Mouse (Mus musculus) midbrain, embryonic 13.5 days (tissue): Measurements from ENCODE around the gene Gng3. TPM values are rescaled to one million over a fixed set of nuclear protein-coding genes. Genes with fewer than 3 reads are reported as not detected.

Experiments used
- ATAC-seq: fragments of 200-750 bp; cut with Nextera tagmentation; 2 replicates; pipeline ENCODE4 v1.8.0; 2017; ENCODE audit warnings: mild to moderate bottlenecking, moderate TSS enrichment, moderate library complexity
- H3K27ac ChIP-seq: fragments of 300-500 bp; sonication (generic); 2 replicates; pipeline ENCODE4 v1.5.1; 2015; ENCODE audit warnings: inconsistent platforms, mild to moderate bottlenecking, moderate library complexity
- H3K27me3 ChIP-seq: fragments of 300-500 bp; sonication (generic); 2 replicates; pipeline ENCODE4 v1.6.1; 2015; ENCODE audit warnings: mild to moderate bottlenecking, inconsistent platforms
- H3K36me3 ChIP-seq: fragments of 300-500 bp; sonication (generic); 2 replicates; pipeline ENCODE4 v1.6.1; 2015; ENCODE audit warnings: mild to moderate bottlenecking, inconsistent platforms
- H3K4me1 ChIP-seq: fragments of 300-500 bp; sonication (generic); replicated peaks from 2 replicates; pipeline ENCODE4 v1.6.1; 2015; ENCODE audit warnings: inconsistent platforms
- H3K4me2 ChIP-seq: fragments of 300-500 bp; sonication (generic); replicated peaks from 2 replicates; pipeline ENCODE4 v1.6.1; 2015; ENCODE audit warnings: moderate library complexity, mild to moderate bottlenecking, inconsistent platforms
- H3K4me3 ChIP-seq: fragments of 300-500 bp; sonication (generic); replicated peaks from 2 replicates; pipeline ENCODE4 v1.5.1; 2015; ENCODE audit warnings: mild to moderate bottlenecking, inconsistent platforms
- H3K9ac ChIP-seq: fragments of 300-500 bp; sonication (generic); replicated peaks from 2 replicates; pipeline ENCODE4 v1.6.1; 2015; ENCODE audit warnings: mild to moderate bottlenecking, inconsistent platforms
- H3K9me3 ChIP-seq: fragments of 300-500 bp; sonication (generic); 2 replicates; pipeline ENCODE4 v1.6.1; 2016; ENCODE audit warnings: mild to moderate bottlenecking, inconsistent platforms
- WGBS: fragments of 180-500 bp; shearing (Covaris S2); methylation state at CpG from one replicate; pipeline ENCODE4 v1.1.7; 2015; 5-methylcytosine and 5-hydroxymethylcytosine counted together
- microRNA-seq: library from miRNA; unstranded; fragments of <30 nt; microRNA quantifications from one replicate; pipeline ENCODE4, GENCODE M21; 2016
- polyA plus RNA-seq: library from polyadenylated mRNA; unstranded; fragments of >200 nt; fragmentation: Nextera tagmentation; extraction: Ambion mirVana; gene quantifications from 2 replicates; pipeline ENCODE4 v1.2.1, GENCODE M21; 2015

The Gng3 gene
- polyA plus RNA-seq, 1 experiment from 2014 or later, result 310 TPM

GRCm38 (mm10) chr19:8798264-8798946 lies 40.6 kb downstream of the Gng3 start, which contains the start of gene Polr2g:
Gene Polr2g, minus strand, starts transcription at chr19:8798577.
- Histone ChIP-seq H3K36me3 (peaks cover 23% of the 10 kb centered on the region), H3K4me1 (peaks cover 27% of the 10 kb centered on the region), H3K9ac (peak within 1 kb of the TSS; percentile 83), H3K27me3 (no peaks in the 10 kb centered on the region), H3K9me3 (no peaks in the 10 kb centered on the region), H3K27ac (peak within 1 kb of the TSS; percentile 55), H3K4me3 (peak within 1 kb of the TSS; percentile 86), H3K4me2 (peak within 1 kb of the TSS; percentile 75)
- WGBS, result 2% methylated on average over 25 of the region's 25 CpGs
- ATAC-seq, result peak; percentile 56

GRCm38 (mm10) chr19:8790171-8790570 lies 48.8 kb downstream of the Gng3 start:
- 84% methylated on average over 7 of the region's 7 CpGs for WGBS
- Histone ChIP-seq H3K27me3 (no peaks in the 10 kb centered on the region), H3K4me2 (no peak overlapping the region), H3K4me3 (no peak overlapping the region), H3K36me3 (peaks cover 35% of the 10 kb centered on the region), H3K9me3 (peaks cover 3% of the 10 kb centered on the region; the same call in 1 of the 2 replicates), H3K9ac (0 out of 2 replicates have a peak overlapping the region, but pooled peaks have one; percentile 3), H3K4me1 (peaks cover 30% of the 10 kb centered on the region), H3K27ac (no peak overlapping the region; the same call in 1 of the 2 replicates)
- ATAC-seq, result no peak

GRCm38 (mm10) chr19:8789171-8789570 lies 49.8 kb downstream of the Gng3 start:
- Histone ChIP-seq H3K4me2 (no peak overlapping the region; the same call in 1 of the 2 replicates), H3K9me3 (peaks cover 3% of the 10 kb centered on the region; the same call in 1 of the 2 replicates), H3K4me3 (no peak overlapping the region), H3K27me3 (no peaks in the 10 kb centered on the region), H3K36me3 (peaks cover 26% of the 10 kb centered on the region), H3K27ac (peak overlapping the region; percentile 78), H3K4me1 (peaks cover 34% of the 10 kb centered on the region), H3K9ac (peak overlapping the region; percentile 36; the same call in 1 of the 2 replicates)
- WGBS, result 20% methylated on average over 1 of the region's 1 CpGs
- ATAC-seq, result no peak

- H3K4me1 ChIP-seq, result peaks cover 34% of the 10 kb centered on the region
- H3K9me3 ChIP-seq, result peaks cover 3% of the 10 kb centered on the region; the same call in 1 of the 2 replicates
- H3K36me3 ChIP-seq, result peaks cover 24% of the 10 kb centered on the region
- 19% methylated on average over 3 of the region's 3 CpGs for WGBS
- no peak overlapping the region for H3K4me2 ChIP-seq
- H3K9ac ChIP-seq, result peak overlapping the region; percentile 36; the same call in 1 of the 2 replicates
- peak overlapping the region; percentile 78 for H3K27ac ChIP-seq
- H3K4me3 ChIP-seq, result no peak overlapping the region
- no peak for ATAC-seq
- no peaks in the 10 kb centered on the region for H3K27me3 ChIP-seq
These were observed 50.5 kb downstream of the Gng3 start for GRCm38 (mm10) chr19:8788521-8788920.

Small RNA genes lying within 50 kb of the gene (microRNA-seq; reads per million reads assigned to microRNA genes)
- gene Mir5136, result not detected

Other genes with a start within 250 kb of the Gng3 start
- 3.8 and 4.2 TPM in 2 replicates for gene Slc22a8, start 247.9 kb downstream of the Gng3 start, polyA plus RNA-seq
- gene Slc22a6, start 221.2 kb downstream of the Gng3 start, polyA plus RNA-seq, result 8.5 and 9.5 TPM in 2 replicates
- 0.31 and 0.58 TPM in 2 replicates for gene Chrm1, start 175.4 kb downstream of the Gng3 start, polyA plus RNA-seq
- 151 and 153 TPM in 2 replicates for gene Slc3a2, start 115.8 kb downstream of the Gng3 start, polyA plus RNA-seq
- 89.1 and 93.4 TPM in 2 replicates for gene Wdr74, start 103.4 kb downstream of the Gng3 start, polyA plus RNA-seq
- 2.2 and 2.5 TPM in 2 replicates for gene 1700092M07Rik, start 98.5 kb downstream of the Gng3 start, polyA plus RNA-seq
- gene Stx5a, start 97.8 kb downstream of the Gng3 start, polyA plus RNA-seq, result 121 and 127 TPM in 2 replicates
- 195 and 206 TPM in 2 replicates for gene Nxf1, start 82.1 kb downstream of the Gng3 start, polyA plus RNA-seq
- 264 and 280 TPM in 2 replicates for gene Tmem223, start 68.2 kb downstream of the Gng3 start, polyA plus RNA-seq
- gene Tmem179b, start 64.7 kb downstream of the Gng3 start, polyA plus RNA-seq, result 35.8 and 38.1 TPM in 2 replicates
- gene Taf6l, start 52.8 kb downstream of the Gng3 start, polyA plus RNA-seq, result 28.8 and 30.5 TPM in 2 replicates
- 163 and 164 TPM in 2 replicates for gene Polr2g, start 40.6 kb downstream of the Gng3 start, polyA plus RNA-seq
- 8.1 and 8.3 TPM in 2 replicates for gene Zbtb3, start 36.6 kb downstream of the Gng3 start, polyA plus RNA-seq
- 66.1 and 70.3 TPM in 2 replicates for gene Ttc9c, start 19.9 kb downstream of the Gng3 start, polyA plus RNA-seq
- 6.1 and 6.4 TPM in 2 replicates for gene Hnrnpul2, start 19.2 kb downstream of the Gng3 start, polyA plus RNA-seq
- not detected in 2 replicates for gene AC129217.1, start 9.4 kb downstream of the Gng3 start, polyA plus RNA-seq
- 78.9 and 83.7 TPM in 2 replicates for gene Bscl2, start 1.7 kb downstream of the Gng3 start, polyA plus RNA-seq
- 0.23 and 0.62 TPM in 2 replicates for gene Lrrn4cl, start 11.6 kb upstream of the Gng3 start, polyA plus RNA-seq
- gene Ubxn1, start 32.3 kb upstream of the Gng3 start, polyA plus RNA-seq, result 167 and 168 TPM in 2 replicates
- gene Uqcc3, start 41.7 kb upstream of the Gng3 start, polyA plus RNA-seq, result 66.5 and 71.5 TPM in 2 replicates
- 61.5 and 61.8 TPM in 2 replicates for gene Lbhd1, start 44.5 kb upstream of the Gng3 start, polyA plus RNA-seq
- gene Gm49403, start 44.7 kb upstream of the Gng3 start, polyA plus RNA-seq, result not detected in 2 replicates
- gene 1810009A15Rik, start 49.7 kb upstream of the Gng3 start, polyA plus RNA-seq, result 56.1 and 70.3 TPM in 2 replicates
- gene Gm49416, start 49.7 kb upstream of the Gng3 start, polyA plus RNA-seq, result 0.54 TPM in 1 of 2 replicates, not detected in the other
- gene Ints5, start 53.8 kb upstream of the Gng3 start, polyA plus RNA-seq, result 34.8 and 38.9 TPM in 2 replicates
- 96.8 and 99.8 TPM in 2 replicates for gene Ganab, start 58.9 kb upstream of the Gng3 start, polyA plus RNA-seq
- gene B3gat3, start 81.2 kb upstream of the Gng3 start, polyA plus RNA-seq, result 82.2 and 89.5 TPM in 2 replicates
- 1.9 and 2.4 TPM in 2 replicates for gene Rom1, start 90.2 kb upstream of the Gng3 start, polyA plus RNA-seq
- gene Eml3, start 90.4 kb upstream of the Gng3 start, polyA plus RNA-seq, result 8.7 and 9.2 TPM in 2 replicates
- 149 and 153 TPM in 2 replicates for gene Mta2, start 102.7 kb upstream of the Gng3 start, polyA plus RNA-seq
- 32.4 and 32.6 TPM in 2 replicates for gene Tut1, start 114.7 kb upstream of the Gng3 start, polyA plus RNA-seq
- gene Eef1g, start 127.8 kb upstream of the Gng3 start, polyA plus RNA-seq, result 334 and 335 TPM in 2 replicates
- 3.7 and 4.9 TPM in 2 replicates for gene Ahnak, start 150.1 kb upstream of the Gng3 start, polyA plus RNA-seq
- gene Scgb1a1, start 248.8 kb upstream of the Gng3 start, polyA plus RNA-seq, result not detected in 2 replicates